Mouse (Mus musculus) bone marrow, adult 2 months (tissue): ENCODE results near the gene Plpp3. TPM values are rescaled to one million over a fixed set of nuclear protein-coding genes. Genes with fewer than 3 reads are reported as not detected.

Experiments
- H3K27ac ChIP-seq: fragments of 200-500 bp; 2 replicates; pipeline ENCODE4 v1.5.1; 2012; ENCODE audit warnings: low read depth, mild to moderate bottlenecking, control low read depth, inconsistent platforms, low read length; ENCODE audit not compliant: control insufficient read depth, poor library complexity, insufficient read depth
- H3K4me1 ChIP-seq: fragments of 200-500 bp; 2 replicates; pipeline ENCODE4 v1.6.1; 2011; ENCODE audit warnings: low read length; ENCODE audit not compliant: control insufficient read depth, insufficient read depth
- H3K4me3 ChIP-seq: fragments of 200-500 bp; replicated peaks from 2 replicates; pipeline ENCODE3; 2011; ENCODE audit warnings: mild to moderate bottlenecking, low read depth, low read length, control low read depth; ENCODE audit not compliant: control insufficient read depth
- CTCF ChIP-seq: fragments of 200-500 bp; IDR thresholded peaks from 2 replicates; pipeline ENCODE4 v1.5.1; 2011; ENCODE audit warnings: low read length, control low read depth; ENCODE audit not compliant: control insufficient read depth, insufficient read depth
- POLR2A ChIP-seq: fragments of 200-500 bp; IDR thresholded peaks from 2 replicates; pipeline ENCODE4 v1.6.1; 2011; ENCODE audit warnings: low read depth, mild to moderate bottlenecking, control low read depth, low read length, borderline replicate concordance; ENCODE audit not compliant: control insufficient read depth
- WGBS: fragments of 180-500 bp; shearing (Covaris S2); methylation state at CpG from one replicate; pipeline ENCODE4 v1.1.7; 2018; 5-methylcytosine and 5-hydroxymethylcytosine counted together
- polyA plus RNA-seq: library from polyadenylated mRNA; stranded (reverse); fragments of >200 nt; gene quantifications from 2 replicates; pipeline ENCODE4 v1.2.4, GENCODE M21; 2011; ENCODE audit warnings: low replicate concordance; ENCODE audit not compliant: missing spikeins, insufficient read depth, insufficient read length

Plpp3 gene
- polyA plus RNA-seq, 1 experiment = 7.9 TPM

DNA sequence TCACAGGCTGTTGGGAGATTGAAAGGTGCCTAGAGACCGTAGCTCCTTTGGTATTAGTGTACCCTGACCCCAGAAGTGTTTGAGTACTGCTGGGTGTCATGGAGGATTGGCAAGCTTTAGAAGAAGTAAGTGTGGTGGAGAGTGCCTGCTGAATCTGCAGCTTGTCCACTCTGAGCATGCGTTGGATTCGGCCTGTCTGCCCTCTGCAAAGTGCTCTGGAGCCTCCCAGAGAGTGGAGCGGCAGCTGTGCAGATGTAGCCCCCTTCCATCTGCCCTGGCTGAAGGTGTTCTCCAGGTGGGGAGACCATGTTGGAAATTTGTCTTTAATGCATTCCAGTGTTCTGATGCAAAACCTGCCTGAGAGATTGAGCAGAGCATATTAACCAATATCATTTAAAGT is 17.6 kb downstream of the Plpp3 start:
- no peaks in the 10 kb centered on the region for H3K4me1 ChIP-seq
- TF ChIP-seq POLR2A (no peak), CTCF (no peak)
- no peak overlapping the region for H3K4me3 ChIP-seq
- H3K27ac ChIP-seq = no peak overlapping the region
- 85% methylated on average over 4 of the region's 4 CpGs for WGBS

DNA sequence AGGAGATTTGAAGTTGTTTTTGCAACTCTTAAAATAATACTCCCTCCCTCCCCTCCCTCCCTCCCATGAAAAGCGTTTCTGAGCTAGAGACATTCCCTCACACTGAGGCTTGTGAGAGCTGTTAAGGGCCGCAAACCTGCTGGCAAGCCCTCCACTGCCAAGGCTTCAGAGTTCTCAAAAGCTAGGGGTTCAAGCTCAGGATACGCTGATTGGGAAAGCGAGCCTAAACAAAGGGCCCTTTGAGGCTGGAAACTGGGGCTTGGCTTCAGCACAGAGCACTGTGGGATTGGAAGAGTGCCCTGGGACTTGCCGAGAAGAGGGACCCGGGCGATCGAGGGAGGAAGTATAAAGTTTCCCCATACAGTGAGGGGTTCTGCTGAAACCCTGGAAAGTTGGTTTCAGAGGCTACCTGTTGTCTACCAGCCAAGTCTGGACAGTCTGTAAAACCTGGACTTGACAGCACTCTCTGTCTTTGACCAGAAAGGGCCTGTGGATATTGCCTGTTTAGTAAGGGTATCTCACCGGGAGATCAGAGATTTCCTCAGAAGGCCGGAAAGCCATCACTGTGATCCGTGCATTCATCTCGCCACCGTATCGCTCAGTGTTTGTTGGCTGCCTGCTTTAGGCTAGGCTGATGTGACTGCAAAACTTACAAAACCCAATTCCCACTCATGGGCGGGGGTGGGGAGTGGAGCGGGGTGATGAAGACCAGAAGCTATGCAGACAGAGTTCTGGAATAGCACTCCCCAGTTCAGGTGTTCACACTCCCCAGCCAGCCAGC is 18.3 kb downstream of the Plpp3 start:
- TF ChIP-seq POLR2A (no peak), CTCF (no peak)
- no peaks in the 10 kb centered on the region for H3K4me1 ChIP-seq
- 68% methylated on average over 16 of the region's 16 CpGs for WGBS

DNA sequence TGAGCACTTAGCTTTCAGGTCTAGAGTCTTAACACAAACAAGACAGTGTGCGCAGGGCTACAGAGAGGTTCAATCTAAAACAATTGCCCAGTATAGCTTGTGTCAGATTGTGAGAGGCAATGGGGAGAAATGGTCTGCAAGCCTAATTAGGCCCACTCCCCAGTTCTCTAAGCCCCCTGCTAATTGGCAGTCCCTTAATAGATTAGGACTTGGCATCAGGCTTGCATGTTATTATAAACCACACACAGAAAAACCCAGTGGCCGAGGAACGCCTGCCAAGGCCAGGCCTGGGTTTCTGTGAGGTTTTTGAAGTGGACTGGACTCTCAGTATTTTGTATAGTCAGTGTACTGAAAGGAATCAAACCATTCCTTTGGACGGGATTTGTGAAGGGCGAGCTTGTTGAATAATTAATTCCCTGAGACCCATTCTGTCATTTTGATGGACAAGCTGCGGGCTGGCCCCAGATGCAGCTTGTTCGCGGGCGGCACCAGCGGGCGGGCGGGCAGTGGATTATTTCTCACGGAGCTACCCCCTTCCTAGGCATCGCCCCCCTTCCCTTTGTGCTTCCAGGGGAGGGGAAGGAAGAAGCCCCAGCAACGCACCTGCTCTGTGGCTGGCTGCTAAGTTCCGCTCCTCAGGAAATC is 24.0 kb downstream of the Plpp3 start:
- H3K4me1 ChIP-seq = no peaks in the 10 kb centered on the region
- no peak overlapping the region for H3K4me3 ChIP-seq
- 59% methylated on average over 16 of the region's 16 CpGs for WGBS

More for the DNA sequence above, 18.3 kb downstream of the Plpp3 start:
- Histone ChIP-seq H3K4me3 (no peak overlapping the region), H3K27ac (no peak overlapping the region)

DNA sequence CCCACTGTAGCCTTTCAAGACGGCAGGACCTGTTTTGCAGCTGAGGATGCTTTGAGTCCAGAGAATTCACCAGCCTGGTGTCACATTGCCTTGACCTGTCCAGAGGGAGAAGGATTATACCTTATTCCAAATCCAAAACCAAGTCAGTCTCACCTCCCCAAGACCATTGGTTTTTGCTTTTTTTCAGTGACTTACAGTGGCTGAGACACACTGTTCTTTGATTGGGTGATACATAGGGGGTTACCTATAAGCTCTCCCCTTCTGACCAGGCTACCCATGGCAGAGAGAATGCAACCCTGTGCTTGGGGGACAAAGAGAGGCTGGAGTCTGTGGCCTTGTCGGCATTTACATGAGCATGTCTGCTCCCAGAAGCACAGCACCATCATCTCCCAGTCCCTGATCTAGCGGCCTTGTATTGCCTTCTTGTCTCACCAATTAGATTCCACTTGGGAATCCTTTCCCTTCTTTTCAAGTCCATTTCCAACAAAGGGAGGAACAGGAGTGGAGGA is 24.6 kb downstream of the Plpp3 start:
- Histone ChIP-seq H3K27ac (no peak overlapping the region), H3K4me3 (no peak overlapping the region), H3K4me1 (no peaks in the 10 kb centered on the region)
- TF ChIP-seq POLR2A = no peak
- TF ChIP-seq CTCF = no peak
- whole genome bisulfite sequencing = 71% methylated on average over 3 of the region's 3 CpGs

More for the DNA sequence above, 24.0 kb downstream of the Plpp3 start:
- no peak overlapping the region for H3K27ac ChIP-seq
- TF ChIP-seq POLR2A (no peak), CTCF (no peak)

DNA sequence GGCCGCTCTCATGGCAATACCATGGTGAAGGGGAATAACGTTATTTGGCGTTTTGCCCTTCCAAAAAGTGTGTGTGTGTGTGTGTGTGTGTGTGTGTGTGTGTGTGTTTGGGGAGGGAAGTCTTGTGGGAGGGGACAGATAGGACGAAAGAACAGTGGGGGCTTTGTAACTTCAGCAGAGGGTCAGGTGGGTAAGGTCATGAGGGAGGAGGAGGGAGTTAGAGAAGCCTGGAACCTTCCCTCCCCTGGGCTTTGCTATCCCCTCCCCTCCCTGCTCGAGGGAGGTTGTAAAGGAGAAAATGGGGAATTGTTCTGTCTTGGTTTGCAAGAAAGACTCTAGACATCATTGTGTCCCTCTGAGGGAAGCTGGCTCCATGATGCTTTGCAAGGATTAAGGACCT is 25.1 kb downstream of the Plpp3 start:
- 79% methylated on average over 5 of the region's 5 CpGs for WGBS
- Histone ChIP-seq H3K27ac (no peak overlapping the region), H3K4me3 (no peak overlapping the region), H3K4me1 (no peaks in the 10 kb centered on the region)
- TF ChIP-seq CTCF = no peak
- TF ChIP-seq POLR2A = no peak

DNA sequence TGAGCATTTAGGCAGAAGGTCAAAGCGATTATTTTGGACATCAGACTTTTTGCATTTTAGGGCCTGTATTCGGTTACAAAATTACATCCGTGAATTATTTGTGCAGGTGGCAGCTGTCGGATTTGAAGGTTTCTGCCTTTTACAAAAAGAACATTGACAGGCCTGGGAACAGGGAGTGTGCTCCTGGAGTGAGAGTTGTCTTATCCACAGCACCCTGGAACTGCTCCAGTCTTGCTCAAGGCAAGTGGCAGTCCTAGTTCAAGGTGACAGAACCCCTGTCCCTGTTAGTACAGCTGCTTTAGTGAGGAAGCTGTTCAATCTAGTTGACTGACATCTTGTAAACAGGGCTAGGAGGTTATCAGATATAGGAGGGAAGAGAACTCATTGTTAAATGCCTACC is 27.3 kb downstream of the Plpp3 start:
- Histone ChIP-seq H3K4me1 (no peaks in the 10 kb centered on the region), H3K27ac (no peak overlapping the region), H3K4me3 (no peak overlapping the region)
- 83% methylated on average over 4 of the region's 4 CpGs for WGBS
- TF ChIP-seq CTCF = no peak

DNA sequence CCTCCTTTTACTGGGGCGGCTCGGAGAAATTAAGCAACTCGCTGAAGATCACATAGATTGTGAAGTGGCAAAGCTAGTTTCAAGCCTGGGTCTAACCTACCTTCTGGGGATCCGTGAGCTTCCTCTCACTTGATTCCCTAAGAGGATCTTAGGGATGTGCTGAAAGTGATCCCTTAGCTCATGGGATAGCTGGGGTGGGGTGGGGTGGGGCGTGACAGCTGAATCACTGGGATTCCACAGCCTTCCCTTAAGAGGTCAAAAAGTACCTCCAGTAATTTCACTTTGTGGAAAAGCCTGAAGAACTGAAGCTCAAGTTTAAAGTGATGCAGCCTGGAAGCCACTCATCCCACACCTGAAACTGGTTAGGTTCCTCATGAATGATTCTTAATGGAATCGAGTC is 27.8 kb downstream of the Plpp3 start:
- no peak overlapping the region for H3K4me3 ChIP-seq
- 83% methylated on average over 6 of the region's 6 CpGs for WGBS
- TF ChIP-seq CTCF = no peak
- no peaks in the 10 kb centered on the region for H3K4me1 ChIP-seq
- no peak overlapping the region for H3K27ac ChIP-seq

DNA sequence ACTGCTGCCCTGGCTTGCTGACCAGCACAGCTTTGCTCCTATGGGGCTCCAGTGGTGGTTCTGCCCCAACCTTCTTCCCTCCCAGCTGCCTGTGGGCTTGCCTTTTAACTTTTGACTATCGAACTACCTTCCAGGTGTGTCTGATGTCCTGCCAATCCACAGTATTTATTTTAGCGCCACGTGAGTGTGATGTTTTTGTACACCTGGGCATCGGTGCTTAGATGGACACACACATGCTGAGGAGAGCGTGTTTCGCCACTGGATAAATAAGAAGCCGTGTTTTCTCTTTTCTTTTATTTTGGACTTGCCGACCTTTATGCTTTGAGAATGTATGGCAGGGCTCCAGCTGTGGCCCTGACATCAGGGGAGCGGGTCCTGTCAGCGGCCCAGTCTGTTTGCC is 29.5 kb downstream of the Plpp3 start:
- Histone ChIP-seq H3K27ac (no peak overlapping the region), H3K4me3 (no peak overlapping the region), H3K4me1 (no peaks in the 10 kb centered on the region)
- WGBS = 85% methylated on average over 10 of the region's 10 CpGs
- TF ChIP-seq CTCF (no peak), POLR2A (no peak)

DNA sequence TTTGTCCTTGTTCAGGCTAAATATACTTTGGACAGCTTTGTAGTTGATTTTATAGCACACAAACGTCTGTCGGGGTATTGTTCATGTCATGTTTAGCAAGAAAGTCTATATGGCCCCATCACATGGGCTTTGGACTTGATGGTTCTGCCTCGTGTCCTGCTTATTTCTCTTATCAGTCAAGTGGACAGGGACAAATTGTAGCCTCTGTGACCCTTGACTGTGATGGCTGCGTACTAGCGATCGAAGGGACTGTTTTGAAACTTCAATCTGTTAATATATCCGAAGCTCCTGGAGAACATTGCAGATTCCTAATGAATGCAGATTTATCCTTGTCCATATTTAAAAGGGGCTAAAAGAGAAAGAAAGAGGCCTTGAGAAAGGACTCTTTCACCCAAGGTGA is 30.7 kb downstream of the Plpp3 start:
- WGBS = 82% methylated on average over 7 of the region's 7 CpGs
- Histone ChIP-seq H3K27ac (no peak overlapping the region), H3K4me3 (no peak overlapping the region), H3K4me1 (no peaks in the 10 kb centered on the region; the same call in 1 of the 2 replicates)
- TF ChIP-seq POLR2A (no peak), CTCF (no peak)

DNA sequence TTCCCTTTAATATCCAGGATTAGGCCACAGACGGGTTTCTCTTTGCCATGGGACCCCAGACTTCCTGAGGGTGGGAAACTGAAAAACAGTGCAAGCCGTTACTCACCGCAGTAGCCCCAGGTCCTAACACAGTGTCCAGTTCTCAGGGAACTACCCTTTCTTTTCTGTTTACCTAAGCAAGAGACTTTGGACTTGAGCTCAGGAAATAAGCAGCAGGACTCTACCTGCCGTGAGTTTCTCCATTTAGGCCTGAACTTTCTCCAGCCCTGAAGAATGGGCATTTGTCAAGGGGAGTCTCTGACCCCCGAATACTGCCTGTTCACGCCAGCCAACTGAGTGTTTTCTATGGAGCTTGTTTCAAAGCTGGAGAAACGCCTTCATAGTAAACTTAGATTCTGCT is 31.7 kb downstream of the Plpp3 start:
- no peak for TF ChIP-seq CTCF
- TF ChIP-seq POLR2A = no peak
- no peak overlapping the region for H3K27ac ChIP-seq
- no peak overlapping the region for H3K4me3 ChIP-seq
- WGBS = 78% methylated on average over 7 of the region's 7 CpGs
- no peaks in the 10 kb centered on the region; the same call in 1 of the 2 replicates for H3K4me1 ChIP-seq
